Mouse (Mus musculus): ENCODE measurements around the gene Atf7ip. TPM values are rescaled to one million over a fixed set of nuclear protein-coding genes. Genes with fewer than 3 reads are reported as not detected.

Atf7ip gene
- polyA plus RNA-seq, 1 experiment from 2014 or later: 43.5 TPM

DNA sequence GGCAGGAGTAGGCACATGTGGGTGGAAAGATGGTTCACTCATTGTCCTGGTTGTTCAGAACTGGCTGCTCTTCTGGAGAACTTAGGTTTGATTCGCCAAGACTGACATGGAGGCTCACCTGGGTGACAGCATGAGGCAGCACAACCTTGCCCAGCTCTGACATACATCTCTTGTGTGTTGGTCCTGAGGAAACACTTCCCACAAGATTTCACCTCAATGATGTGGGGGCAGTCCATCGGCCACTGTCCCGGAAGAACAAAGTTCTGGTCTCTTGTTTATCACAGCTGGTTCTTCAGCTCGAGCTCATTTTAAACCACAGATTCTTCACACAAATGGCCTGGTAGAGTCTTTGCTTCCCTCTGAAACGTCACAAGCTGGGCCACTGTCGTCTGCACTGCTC lies 10.7 kb downstream of the Atf7ip start:
- no peak overlapping the region for H3K4me3 ChIP-seq
- no peak for ATAC-seq (ENCODE audit: low FRiP score)
- H3K9ac ChIP-seq: no peak overlapping the region
- H3K27me3 ChIP-seq: no peaks in the 10 kb centered on the region
- H3K27ac ChIP-seq: no peak overlapping the region
- 94% methylated on average over 6 of the region's 6 CpGs for WGBS
- H3K4me2 ChIP-seq: no peak overlapping the region
- peaks cover 12% of the 10 kb centered on the region; the same call in 1 of the 2 replicates for H3K9me3 ChIP-seq
- H3K36me3 ChIP-seq: no peaks in the 10 kb centered on the region
- peaks cover 7% of the 10 kb centered on the region for H3K4me1 ChIP-seq (replicated peaks)

DNA sequence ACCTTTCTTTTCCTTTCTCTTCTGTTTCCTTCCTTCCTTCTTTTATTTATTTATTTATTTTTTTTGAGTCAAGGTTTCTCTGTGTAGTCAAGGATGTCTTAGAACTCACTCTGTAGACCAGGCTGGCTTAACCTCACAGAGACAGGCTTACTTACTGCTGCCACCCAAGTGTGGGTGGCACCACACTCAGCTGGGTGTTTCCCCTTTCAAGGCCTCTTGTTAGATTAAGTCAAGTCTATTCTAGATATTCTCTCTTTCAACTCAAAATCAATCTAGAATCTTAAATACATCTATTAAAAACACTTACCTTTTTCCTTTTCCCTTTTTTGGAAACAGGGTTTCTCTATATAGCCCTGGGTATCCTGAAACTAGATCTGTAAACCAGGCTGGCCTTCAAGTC lies 11.3 kb downstream of the Atf7ip start:
- Histone ChIP-seq H3K27me3 (no peaks in the 10 kb centered on the region), H3K4me2 (no peak overlapping the region), H3K36me3 (0 out of 2 replicates have a peak, but pooled peaks cover under 1% of the 10 kb centered on the region), H3K27ac (no peak overlapping the region), H3K4me1 (replicated peaks) (peaks cover 7% of the 10 kb centered on the region), H3K4me3 (no peak overlapping the region), H3K9ac (no peak overlapping the region), H3K9me3 (peaks cover 12% of the 10 kb centered on the region; the same call in 1 of the 2 replicates)
- no peak for ATAC-seq (ENCODE audit: low FRiP score)

DNA sequence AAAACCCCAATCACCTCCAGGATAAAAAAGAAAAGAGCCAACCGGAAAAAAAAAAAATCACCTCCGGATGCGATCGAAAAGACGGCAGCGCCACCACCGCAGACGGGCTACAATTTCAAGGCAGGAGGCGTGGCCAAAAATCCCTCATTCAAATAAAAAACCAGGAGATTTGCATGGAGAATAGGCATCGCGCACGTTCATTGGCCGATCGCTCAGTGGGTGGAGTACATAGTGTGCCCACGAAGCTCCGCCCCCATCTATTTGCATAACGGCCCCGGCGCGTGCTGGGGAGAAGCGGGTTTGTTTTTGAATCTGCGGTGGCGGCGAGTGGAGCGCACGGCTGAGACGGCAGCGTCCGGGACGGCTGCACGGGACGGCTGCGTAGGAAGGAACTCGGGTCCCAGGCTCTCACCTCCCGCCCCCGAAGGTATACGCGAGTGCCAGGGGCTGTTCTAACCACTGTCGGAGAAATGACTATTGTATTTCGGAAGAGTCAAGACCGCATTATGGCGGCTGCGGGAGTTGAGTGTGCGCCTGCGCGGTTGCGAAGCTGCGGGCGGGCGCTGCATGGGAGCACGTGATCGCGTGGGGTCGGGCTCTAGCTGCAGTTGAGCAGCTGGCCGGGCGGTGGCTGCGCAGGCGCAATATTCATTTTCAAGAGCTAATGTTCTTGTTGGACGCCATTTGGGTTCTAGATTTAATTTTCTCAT lies 12.7 kb downstream of the Atf7ip start:
- peak overlapping the region; percentile 75 for H3K9ac ChIP-seq
- H3K4me2 ChIP-seq: peak overlapping the region; percentile 35
- H3K27ac ChIP-seq: peak overlapping the region; percentile 97
- peak overlapping the region; percentile 54 for H3K4me3 ChIP-seq
- H3K27me3 ChIP-seq: no peaks in the 10 kb centered on the region
- WGBS: under 1% methylated on average over 59 of the region's 59 CpGs
- peaks cover 12% of the 10 kb centered on the region; the same call in 1 of the 2 replicates for H3K36me3 ChIP-seq
- peak; percentile 99 for ATAC-seq (ENCODE audit: low FRiP score)
- H3K9me3 ChIP-seq: peaks cover 16% of the 10 kb centered on the region; the same call in 1 of the 2 replicates
- peaks cover 7% of the 10 kb centered on the region for H3K4me1 ChIP-seq (replicated peaks)

DNA sequence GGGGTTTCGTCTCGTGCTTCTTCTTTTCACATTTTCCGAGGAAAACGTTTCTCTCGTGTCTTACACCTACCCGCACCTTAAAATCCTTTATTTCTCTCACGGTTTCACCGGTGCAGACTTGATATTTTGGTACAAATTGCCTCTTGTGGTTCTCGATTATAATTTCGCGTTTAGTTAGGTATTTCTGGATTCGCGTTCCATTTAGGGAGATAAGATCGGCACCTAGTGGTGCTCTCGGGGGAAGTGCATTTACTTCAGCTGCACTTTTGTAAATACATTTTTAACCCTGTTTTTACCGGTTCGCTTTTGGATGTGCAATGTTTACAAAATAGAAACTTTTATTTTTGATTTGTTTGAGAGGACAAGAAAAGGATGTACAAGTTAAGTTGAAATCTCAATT lies 13.3 kb downstream of the Atf7ip start:
- peak overlapping the region; percentile 97 for H3K27ac ChIP-seq
- H3K9me3 ChIP-seq: peaks cover 10% of the 10 kb centered on the region; the same call in 1 of the 2 replicates
- ATAC-seq (ENCODE audit: low FRiP score): no peak
- H3K36me3 ChIP-seq: peaks cover 12% of the 10 kb centered on the region; the same call in 1 of the 2 replicates
- peaks cover 7% of the 10 kb centered on the region for H3K4me1 ChIP-seq (replicated peaks)
- H3K9ac ChIP-seq: 0 out of 2 replicates have a peak overlapping the region, but pooled peaks have one; percentile 30
- 3% methylated on average over 17 of the region's 17 CpGs for WGBS
- H3K4me2 ChIP-seq: peak overlapping the region; percentile 35
- H3K27me3 ChIP-seq: no peaks in the 10 kb centered on the region
- H3K4me3 ChIP-seq: peak overlapping the region; percentile 54

DNA sequence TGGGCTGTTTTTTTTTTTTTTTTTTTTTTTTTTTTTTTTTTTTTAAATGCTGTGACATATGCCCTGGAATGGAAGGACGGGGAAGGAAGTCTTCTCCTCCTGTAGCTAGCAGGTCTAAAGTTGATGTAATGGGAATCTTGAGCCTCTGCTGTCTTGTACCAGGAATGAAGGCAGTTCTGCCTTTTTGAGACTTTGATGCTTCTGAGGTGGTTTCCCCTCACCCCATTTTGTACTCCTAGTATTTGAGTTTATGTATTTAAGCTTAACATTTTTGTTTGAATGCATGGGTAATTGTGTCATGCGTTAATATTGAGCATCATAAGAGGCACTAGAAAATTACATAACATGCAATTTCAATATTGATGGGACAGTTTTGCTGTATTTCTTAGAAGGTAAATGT lies 14.4 kb downstream of the Atf7ip start:
- ATAC-seq (ENCODE audit: low FRiP score): no peak
- Histone ChIP-seq H3K4me2 (peak overlapping the region; percentile 40), H3K9me3 (0 out of 2 replicates have a peak, but pooled peaks cover 4% of the 10 kb centered on the region), H3K27ac (no peak overlapping the region), H3K9ac (no peak overlapping the region), H3K36me3 (peaks cover 20% of the 10 kb centered on the region), H3K4me1 (replicated peaks) (peaks cover 7% of the 10 kb centered on the region), H3K4me3 (peak overlapping the region; percentile 14; the same call in 1 of the 2 replicates), H3K27me3 (no peaks in the 10 kb centered on the region)
- WGBS: 72% methylated on average over 2 of the region's 2 CpGs

DNA sequence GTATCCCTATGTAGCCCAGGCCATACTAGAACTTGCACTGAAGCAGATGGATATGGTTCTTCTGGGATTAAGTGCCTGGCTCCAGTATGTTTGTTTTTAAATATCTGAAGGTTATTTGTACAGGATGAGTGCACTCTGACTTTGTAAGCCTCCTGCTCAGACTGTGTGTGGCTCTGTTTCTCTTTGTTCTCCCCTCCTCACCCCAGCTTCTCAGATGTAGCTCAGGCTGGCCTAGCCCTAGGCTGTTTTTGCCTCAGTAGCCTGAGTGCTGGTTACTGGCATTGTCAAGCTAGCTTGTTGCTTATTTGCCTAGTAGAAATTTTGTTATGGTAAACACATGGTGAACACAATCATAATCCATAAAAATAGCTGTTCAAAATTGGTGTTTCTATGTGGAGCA lies 15.7 kb downstream of the Atf7ip start:
- no peak overlapping the region for H3K4me2 ChIP-seq
- H3K4me1 ChIP-seq (replicated peaks): peaks cover 7% of the 10 kb centered on the region
- no peak overlapping the region for H3K4me3 ChIP-seq
- ATAC-seq (ENCODE audit: low FRiP score): no peak
- no peak overlapping the region for H3K9ac ChIP-seq
- no peak overlapping the region for H3K27ac ChIP-seq
- 0 out of 2 replicates have a peak, but pooled peaks cover 4% of the 10 kb centered on the region for H3K9me3 ChIP-seq
- H3K36me3 ChIP-seq: peaks cover 26% of the 10 kb centered on the region
- no peaks in the 10 kb centered on the region for H3K27me3 ChIP-seq

DNA sequence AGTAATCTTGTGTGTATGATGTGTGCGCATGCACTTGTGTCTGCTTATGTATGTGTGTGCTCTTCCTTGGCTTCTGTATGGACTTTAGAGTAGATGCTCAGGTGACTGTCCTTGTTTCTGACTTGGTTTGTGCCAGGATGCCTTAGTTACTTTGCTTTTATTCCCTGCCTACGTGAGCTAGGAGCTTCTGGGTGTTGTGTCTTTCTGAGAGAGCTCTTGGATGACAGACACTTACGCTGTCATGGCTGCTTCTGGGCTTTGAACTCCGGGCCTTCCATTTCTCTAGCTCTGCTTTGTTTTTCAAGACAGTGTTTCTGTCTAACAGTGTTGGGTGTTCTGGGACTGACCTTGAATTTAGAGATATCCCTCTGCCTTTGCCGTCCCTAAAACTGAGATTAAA lies 16.7 kb downstream of the Atf7ip start:
- Histone ChIP-seq H3K4me2 (no peak overlapping the region), H3K4me1 (replicated peaks) (peaks cover 7% of the 10 kb centered on the region), H3K9ac (no peak overlapping the region), H3K9me3 (0 out of 2 replicates have a peak, but pooled peaks cover 4% of the 10 kb centered on the region), H3K36me3 (peaks cover 26% of the 10 kb centered on the region), H3K4me3 (no peak overlapping the region), H3K27me3 (no peaks in the 10 kb centered on the region), H3K27ac (no peak overlapping the region)
- ATAC-seq (ENCODE audit: low FRiP score): no peak
- WGBS: 97% methylated on average over 5 of the region's 5 CpGs

DNA sequence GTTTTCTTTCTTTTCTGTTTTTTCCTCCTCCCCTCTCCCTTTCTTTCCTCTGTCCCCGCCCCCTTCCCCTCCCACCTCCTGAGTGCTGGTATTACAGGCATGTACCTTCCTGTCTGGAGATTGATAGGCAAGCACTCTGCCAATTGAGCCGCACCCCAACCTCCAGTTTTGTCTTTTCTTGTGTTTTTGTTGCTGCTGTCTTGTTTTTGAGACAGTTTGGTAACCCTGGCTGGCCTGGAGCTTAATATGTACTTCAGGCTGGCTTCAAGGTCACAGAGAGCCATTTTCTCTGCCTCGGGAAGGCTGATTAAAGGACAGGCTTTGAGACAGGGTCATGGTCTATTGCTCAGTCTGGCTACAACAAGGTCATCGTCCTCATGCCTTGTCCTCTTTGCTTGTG lies 18.8 kb downstream of the Atf7ip start:
- H3K4me3 ChIP-seq: no peak overlapping the region
- no peak overlapping the region for H3K4me2 ChIP-seq
- ATAC-seq (ENCODE audit: low FRiP score): no peak
- H3K27me3 ChIP-seq: no peaks in the 10 kb centered on the region
- peaks cover 26% of the 10 kb centered on the region for H3K36me3 ChIP-seq
- WGBS: 88% methylated on average over 4 of the region's 4 CpGs
- no peak overlapping the region for H3K9ac ChIP-seq
- no peak overlapping the region for H3K27ac ChIP-seq
- H3K9me3 ChIP-seq: 0 out of 2 replicates have a peak, but pooled peaks cover 4% of the 10 kb centered on the region
- H3K4me1 ChIP-seq (replicated peaks): peaks cover 7% of the 10 kb centered on the region

DNA sequence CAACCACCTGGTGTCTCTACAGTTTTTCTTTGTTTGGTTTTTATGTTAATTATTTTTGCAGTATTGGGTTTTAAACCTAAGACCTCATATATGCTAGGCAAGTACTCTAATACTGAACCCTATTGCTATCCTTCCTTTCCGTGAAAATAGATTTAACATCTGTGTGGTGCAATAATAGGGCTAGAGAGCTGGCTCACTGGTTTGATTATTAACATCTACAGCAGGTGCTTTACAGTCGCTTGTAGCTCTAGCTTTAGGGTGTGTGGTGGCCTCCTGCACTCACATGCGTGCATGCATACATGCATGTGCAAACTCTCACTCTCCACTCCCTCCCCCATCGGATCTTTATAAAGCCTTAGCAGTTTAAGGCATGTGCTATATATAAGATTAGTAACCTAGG lies 19.6 kb downstream of the Atf7ip start:
- no peak overlapping the region for H3K27ac ChIP-seq
- no peak overlapping the region for H3K4me3 ChIP-seq
- 94% methylated on average over 4 of the region's 4 CpGs for WGBS
- H3K36me3 ChIP-seq: peaks cover 26% of the 10 kb centered on the region
- no peak overlapping the region for H3K4me2 ChIP-seq
- H3K9me3 ChIP-seq: 0 out of 2 replicates have a peak, but pooled peaks cover 4% of the 10 kb centered on the region
- H3K4me1 ChIP-seq (replicated peaks): peaks cover 4% of the 10 kb centered on the region
- no peak for ATAC-seq (ENCODE audit: low FRiP score)
- H3K27me3 ChIP-seq: no peaks in the 10 kb centered on the region
- no peak overlapping the region for H3K9ac ChIP-seq

DNA sequence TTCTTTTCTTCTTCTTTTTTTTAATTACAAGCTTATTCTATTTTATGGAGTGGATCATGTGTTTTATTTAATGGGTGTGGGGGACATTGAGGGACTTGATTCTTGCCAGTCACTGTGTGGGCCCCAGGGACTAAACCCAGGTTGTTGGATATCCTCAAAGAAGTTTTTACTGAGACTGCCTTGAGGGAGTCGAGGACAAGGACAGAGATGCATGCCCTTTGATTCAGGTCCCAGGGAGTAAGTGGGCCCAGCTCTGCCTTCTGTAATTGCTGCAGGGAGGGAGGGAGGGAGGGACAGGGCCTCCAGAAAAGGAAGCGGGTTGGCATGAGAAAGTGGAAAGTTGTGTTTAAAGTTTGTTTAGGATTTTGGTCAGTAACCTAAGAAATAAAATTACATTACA lies 23.2 kb downstream of the Atf7ip start:
- Histone ChIP-seq H3K27ac (no peak overlapping the region), H3K9me3 (no peaks in the 10 kb centered on the region), H3K27me3 (no peaks in the 10 kb centered on the region), H3K4me1 (replicated peaks) (peaks cover 13% of the 10 kb centered on the region), H3K9ac (no peak overlapping the region), H3K36me3 (peaks cover 14% of the 10 kb centered on the region), H3K4me3 (no peak overlapping the region), H3K4me2 (no peak overlapping the region)
- WGBS: 52% methylated on average over 2 of the region's 2 CpGs
- ATAC-seq (ENCODE audit: low FRiP score): no peak

DNA sequence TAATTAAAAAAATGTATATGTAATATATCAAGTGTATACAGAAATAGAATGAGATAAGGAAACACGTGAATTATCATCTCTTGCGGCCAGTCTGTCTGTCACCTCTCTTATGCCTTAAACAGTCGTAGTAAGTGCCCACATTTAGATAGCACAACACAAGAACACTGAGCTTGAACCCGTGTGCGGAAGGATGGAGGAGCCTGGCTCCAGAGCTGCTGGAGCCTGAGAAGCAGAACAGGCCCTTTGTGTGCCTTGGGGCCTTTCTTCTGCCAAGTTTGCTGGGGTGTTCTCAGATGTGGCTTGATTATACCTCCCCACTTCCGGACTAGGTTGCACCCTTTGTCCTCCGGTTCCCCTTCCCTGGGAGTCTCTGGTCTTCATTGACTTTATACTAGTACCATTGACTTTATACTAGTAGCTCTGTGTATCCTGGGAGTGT lies 25.8 kb downstream of the Atf7ip start:
- H3K9ac ChIP-seq: no peak overlapping the region
- H3K4me3 ChIP-seq: no peak overlapping the region
- WGBS: 51% methylated on average over 7 of the region's 7 CpGs
- 0 out of 2 replicates have a peak overlapping the region, but pooled peaks have one; percentile 6 for H3K4me2 ChIP-seq
- H3K4me1 ChIP-seq (replicated peaks): peaks cover 31% of the 10 kb centered on the region
- no peaks in the 10 kb centered on the region for H3K36me3 ChIP-seq
- H3K27me3 ChIP-seq: no peaks in the 10 kb centered on the region
- H3K27ac ChIP-seq: peak overlapping the region; percentile 91
- no peak for ATAC-seq (ENCODE audit: low FRiP score)
- no peaks in the 10 kb centered on the region for H3K9me3 ChIP-seq

DNA sequence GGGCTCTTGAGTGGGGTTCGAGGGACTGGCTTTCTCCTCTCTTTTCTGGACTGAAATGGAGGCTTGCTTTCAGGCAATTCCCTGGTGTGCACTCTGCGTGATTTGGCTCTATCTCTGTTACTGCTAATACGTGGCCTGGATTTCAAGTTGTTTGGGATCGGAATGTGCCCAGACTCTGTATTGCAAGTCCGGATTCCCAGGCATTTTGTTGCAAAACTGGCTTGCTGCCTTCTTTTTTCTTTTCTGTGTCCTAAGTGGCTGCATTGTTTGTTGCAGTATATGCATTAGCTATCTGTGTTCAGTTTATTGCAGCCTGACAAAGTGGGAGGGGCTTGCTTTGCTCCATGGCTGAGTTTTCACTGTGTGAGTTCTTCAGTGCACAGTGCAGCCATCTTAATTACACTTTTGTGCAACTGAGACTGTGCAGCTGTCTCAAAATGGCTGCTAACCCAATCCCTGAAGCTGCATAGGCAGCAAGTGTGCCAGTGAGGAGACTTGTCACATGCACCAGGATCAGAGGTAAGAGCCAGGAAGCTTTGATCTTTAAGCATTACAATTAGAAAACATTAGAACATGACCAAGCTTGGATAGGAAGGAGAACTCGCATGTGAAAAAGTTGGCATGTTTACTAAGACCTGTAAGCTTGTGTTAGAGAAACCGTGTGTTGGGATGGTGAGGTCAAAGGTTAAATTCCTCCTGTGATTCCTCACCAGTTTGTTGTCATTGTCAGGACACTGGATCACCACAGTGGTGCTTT lies 26.7 kb downstream of the Atf7ip start:
- Histone ChIP-seq H3K36me3 (peaks cover 4% of the 10 kb centered on the region), H3K4me1 (replicated peaks) (peaks cover 31% of the 10 kb centered on the region), H3K27ac (peak overlapping the region; percentile 92), H3K4me2 (peak overlapping the region; percentile 45), H3K9ac (peak overlapping the region; percentile 9; the same call in 1 of the 2 replicates), H3K9me3 (no peaks in the 10 kb centered on the region), H3K4me3 (peak overlapping the region; percentile 27), H3K27me3 (no peaks in the 10 kb centered on the region)
- 12% methylated on average over 7 of the region's 7 CpGs for WGBS
- peak; percentile 91 for ATAC-seq (ENCODE audit: low FRiP score)
